Mouse (Mus musculus): Measurements from ENCODE around the gene Snrpa1. TPM values are rescaled to one million over a fixed set of nuclear protein-coding genes. Genes with fewer than 3 reads are reported as not detected.

Snrpa1 gene
- 26.1 and 30.0 TPM in 2 replicates for polyA plus RNA-seq (2012; rRNA removed)

DNA sequence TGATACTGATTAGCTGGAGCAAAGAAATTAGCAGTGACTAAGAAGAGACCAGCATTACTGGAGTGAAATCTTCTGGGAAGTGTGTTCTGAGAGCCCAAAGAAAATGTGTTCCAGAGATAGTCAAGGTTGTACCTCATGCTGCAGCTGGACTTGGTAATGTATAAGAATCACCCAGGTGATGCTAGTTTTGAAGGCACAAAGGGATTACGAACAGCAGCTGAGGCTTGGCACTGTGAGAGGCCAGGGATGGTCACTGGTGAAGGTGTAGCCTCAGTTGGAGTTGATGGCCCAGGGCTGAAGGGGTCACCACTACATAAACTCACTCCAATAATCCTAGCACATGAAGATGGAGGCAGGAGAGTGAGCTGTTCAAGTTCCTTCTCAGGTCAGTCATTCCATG is at the start of gene Snrpa1:
Gene Snrpa1 (plus strand): TSS at position 301 of the 400 bp plus-strand sequence.

DNA sequence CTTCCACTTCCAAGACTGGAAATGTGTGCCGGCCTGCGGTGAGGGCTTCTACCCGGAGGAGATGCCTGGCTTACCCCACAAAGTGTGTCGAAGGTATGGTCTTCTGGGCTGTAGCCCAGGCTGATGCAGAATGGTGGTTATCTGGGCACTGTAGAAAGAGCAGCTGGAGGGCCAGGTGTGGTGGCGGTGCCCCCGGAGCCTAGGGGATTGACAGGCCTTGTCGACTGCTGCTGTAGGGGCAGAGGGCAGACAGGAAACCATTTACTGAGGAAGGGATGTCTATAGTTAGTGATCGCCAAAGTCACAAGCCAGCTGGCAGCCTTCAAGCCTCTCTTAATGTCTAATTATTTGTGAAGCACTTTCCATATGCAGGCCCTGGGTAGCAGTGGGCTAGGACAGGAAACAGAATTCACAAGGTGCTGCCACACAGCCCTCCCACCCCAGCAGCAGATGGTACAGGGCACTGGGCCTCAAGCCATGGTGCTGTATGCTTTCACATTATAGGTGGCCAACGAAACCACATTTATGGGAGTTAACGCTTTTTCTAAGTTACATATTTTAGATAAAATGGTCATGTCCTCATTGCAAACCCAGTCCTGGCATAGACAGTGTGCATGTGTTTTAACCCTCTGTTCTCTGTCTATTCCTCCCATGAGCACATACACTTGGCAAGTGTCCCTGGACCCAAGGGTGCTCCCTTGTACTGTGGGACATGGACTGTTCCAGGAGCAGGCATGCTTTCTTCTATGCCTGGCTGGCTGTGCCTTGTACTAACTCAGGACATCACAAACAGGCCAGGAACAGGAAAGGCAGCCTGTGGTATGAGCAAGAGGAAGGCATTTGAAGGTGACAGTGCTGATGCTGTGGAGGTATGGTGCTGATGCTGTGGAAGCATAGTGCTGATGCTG is 15.0 kb upstream of the Snrpa1 start, which contains the start of gene Gm45213:
Gene Gm45213 (plus strand): TSS at position 51 of the 908 bp plus-strand sequence.

DNA sequence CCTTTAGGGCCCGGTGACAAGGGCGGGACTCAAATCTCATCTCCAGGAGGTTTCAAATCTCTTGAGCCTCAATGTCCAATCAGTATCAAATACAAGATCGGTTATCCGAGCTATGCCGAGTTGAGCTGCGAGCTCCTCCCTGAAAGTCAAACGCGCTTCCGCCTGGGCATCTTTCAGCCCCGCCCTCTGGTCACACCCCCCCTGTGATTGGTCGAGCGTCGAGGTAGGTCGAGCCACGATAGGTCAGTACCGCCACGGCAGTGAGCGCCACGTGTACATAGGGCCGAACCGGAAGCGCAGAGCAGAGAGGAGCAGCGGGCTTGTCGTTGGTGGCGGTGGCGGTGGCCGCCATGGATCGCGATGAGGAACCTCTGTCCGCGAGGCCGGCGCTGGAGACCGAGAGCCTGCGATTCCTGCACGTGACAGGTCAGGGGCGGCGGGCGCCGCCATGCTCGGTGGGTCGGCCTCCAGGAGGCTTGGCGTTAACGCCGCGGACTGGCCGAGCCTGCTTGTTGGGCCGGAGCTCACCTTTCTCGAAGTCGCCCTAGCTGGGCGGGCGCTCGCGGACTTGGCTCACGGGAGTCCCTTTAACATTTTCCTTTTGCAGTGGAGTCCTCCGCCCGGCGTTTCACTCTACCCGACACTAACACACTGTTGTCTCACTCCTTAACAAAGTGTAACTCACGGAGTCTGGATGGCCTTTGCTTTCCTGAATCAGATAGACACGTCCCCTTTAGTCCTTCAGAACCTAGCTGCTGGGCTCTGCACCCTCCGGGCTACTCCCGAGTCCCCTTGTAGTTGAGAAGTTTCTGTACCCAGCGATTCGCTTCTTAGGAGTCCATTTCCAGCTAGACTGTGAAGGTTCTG is 20.8 kb downstream of the Snrpa1 start, which contains the start of gene Selenos:
Gene Selenos (plus strand): TSS at position 286 of the 867 bp plus-strand sequence.

DNA sequence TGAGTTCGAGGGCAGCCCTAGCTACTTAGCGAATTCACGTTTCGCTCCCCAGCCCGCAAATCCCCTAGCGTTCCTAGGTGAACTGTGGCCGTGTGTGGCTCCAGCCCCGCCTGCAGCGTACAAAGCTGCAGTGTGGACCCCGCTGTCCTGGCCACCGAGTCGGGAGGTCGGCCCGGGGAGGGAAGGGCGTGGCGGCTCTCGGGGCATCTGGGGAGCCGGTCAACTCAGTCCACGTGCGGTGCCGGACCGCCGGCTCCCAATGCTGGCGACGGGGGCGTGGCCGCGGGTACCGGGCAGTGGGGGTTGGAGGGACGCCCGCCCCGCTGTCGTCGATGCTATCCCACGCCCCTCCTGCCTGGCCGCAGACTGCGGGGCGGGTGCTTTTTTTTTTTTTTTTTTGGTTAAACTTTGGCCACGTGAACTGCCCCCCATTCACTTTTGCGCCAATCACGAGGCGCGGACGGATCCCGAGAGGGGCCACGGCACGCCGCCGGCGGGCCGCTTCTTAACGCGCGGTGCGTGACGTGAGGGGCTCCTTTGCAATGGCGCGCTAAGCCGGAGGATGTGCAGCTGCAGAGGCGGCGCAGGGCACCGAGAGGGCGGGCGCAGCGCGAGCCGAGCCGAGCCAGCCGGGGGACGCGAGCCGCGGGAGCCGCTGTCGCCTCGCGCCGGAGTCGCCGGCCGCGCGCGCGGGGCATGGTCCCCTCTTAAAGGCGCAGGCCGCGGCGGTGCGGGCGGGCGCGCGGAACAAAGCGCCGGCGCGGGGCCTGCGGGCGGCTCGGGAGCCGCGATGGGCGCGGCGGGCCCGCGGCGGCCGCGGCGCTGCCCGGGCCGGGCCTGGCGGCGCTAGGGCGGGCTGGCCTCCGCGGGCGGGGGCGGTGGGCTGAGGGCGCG is 50.4 kb downstream of the Snrpa1 start, which contains the start of gene Chsy1:
Gene Chsy1 (plus strand): TSS at position 555 of the 894 bp plus-strand sequence.

Other genes starting within 250 kb of the Snrpa1 start
- gene Pcsk6, start 197.3 kb upstream of the Snrpa1 start, polyA plus RNA-seq (2012; rRNA removed) = 7.1 and 7.6 TPM in 2 replicates
- not detected in 2 replicates for gene Gm45213, start 15.4 kb upstream of the Snrpa1 start, polyA plus RNA-seq (2012; rRNA removed)
- gene Selenos, start 20.6 kb downstream of the Snrpa1 start, polyA plus RNA-seq (2012; rRNA removed) = 80.4 and 81.2 TPM in 2 replicates
- gene Chsy1, start 50.5 kb downstream of the Snrpa1 start, polyA plus RNA-seq (2012; rRNA removed) = 5.2 and 5.3 TPM in 2 replicates